Mouse (Mus musculus) heart, postnatal 0 days (tissue): ENCODE data around the gene Csf3.

Source experiments
- CTCF ChIP-seq: IDR thresholded peaks from 2 replicates; pipeline ENCODE4 v1.5.1; 2016; ENCODE audit warnings: antibody characterized with exemption, control low read depth, low read depth
- EP300 ChIP-seq: IDR thresholded peaks from 2 replicates; pipeline ENCODE4 v1.6.1; 2016; ENCODE audit warnings: antibody characterized with exemption, low read depth

DNA sequence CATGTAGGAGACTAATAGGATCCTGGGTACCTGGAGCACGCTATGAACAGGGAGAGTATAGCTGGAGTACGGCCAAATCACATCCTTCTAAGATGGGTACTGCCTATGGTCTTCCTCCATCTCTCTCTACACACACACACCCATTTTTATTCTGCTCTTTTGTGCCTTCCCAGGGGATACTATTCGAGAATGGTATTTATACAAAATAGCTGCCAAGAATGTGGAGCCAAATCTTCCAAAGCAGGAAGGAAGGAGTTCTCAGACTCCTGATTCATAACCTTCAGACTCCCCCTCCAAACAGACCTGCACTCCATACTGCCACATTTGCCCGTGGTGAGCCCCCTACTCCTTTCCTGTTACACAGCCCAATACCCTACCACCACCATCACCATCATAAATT is 29.7 kb downstream of the Csf3 start:
- no peak for TF ChIP-seq CTCF
- no peak for TF ChIP-seq EP300
